Mouse (Mus musculus) embryonic facial prominence, embryonic 11.5 days (tissue): ENCODE measurements around the gene Pm20d1. TPM values are rescaled to one million over a fixed set of nuclear protein-coding genes. Genes with fewer than 3 reads are reported as not detected.

Experiments
- ATAC-seq: fragments of 200-750 bp; cut with Nextera tagmentation; replicated peaks from 2 replicates; pipeline ENCODE4 v1.8.0; 2017; ENCODE audit warnings: low read depth; ENCODE audit not compliant: insufficient number of reproducible peaks, low FRiP score, low TSS enrichment
- DNase-seq: peaks from one replicate; pipeline ENCODE4 v3.0.0-alpha.2; 2015; ENCODE audit warnings: low spot score
- H3K27ac ChIP-seq: fragments of 300-500 bp; sonication (generic); replicated peaks from 2 replicates; pipeline ENCODE4 v1.5.1; 2014; ENCODE audit warnings: mild to moderate bottlenecking, low read depth, low read length, control low read depth
- H3K27me3 ChIP-seq: fragments of 300-500 bp; sonication (generic); 2 replicates; pipeline ENCODE4 v1.6.1; 2014; ENCODE audit warnings: mild to moderate bottlenecking, low read length, moderate library complexity, mixed read lengths; ENCODE audit not compliant: control insufficient read depth, insufficient read depth
- H3K36me3 ChIP-seq: fragments of 300-500 bp; sonication (generic); replicated peaks from 2 replicates; pipeline ENCODE4 v1.6.1; 2014; ENCODE audit warnings: low read depth, mild to moderate bottlenecking, low read length, moderate library complexity, mixed read lengths; ENCODE audit not compliant: control insufficient read depth, insufficient read depth
- H3K4me1 ChIP-seq: fragments of 300-500 bp; sonication (generic); 2 replicates; pipeline ENCODE4 v1.6.1; 2014; ENCODE audit warnings: low read length, mixed read lengths; ENCODE audit not compliant: control insufficient read depth, insufficient read depth
- H3K4me2 ChIP-seq: fragments of 300-500 bp; sonication (generic); 2 replicates; pipeline ENCODE4 v1.6.1; 2014; ENCODE audit warnings: low read depth, mild to moderate bottlenecking, control low read depth, low read length, moderate library complexity
- H3K4me3 ChIP-seq: fragments of 300-500 bp; sonication (generic); 2 replicates; pipeline ENCODE4 v1.5.1; 2014; ENCODE audit warnings: low read depth, low read length, control low read depth
- H3K9ac ChIP-seq: fragments of 300-500 bp; sonication (generic); replicated peaks from 2 replicates; pipeline ENCODE4 v1.6.1; 2014; ENCODE audit warnings: mild to moderate bottlenecking, control low read depth, low read length
- H3K9me3 ChIP-seq: fragments of 300-500 bp; sonication (generic); replicated peaks from 2 replicates; pipeline ENCODE4 v1.6.1; 2016; ENCODE audit warnings: mild to moderate bottlenecking, low read length, inconsistent platforms, mixed read lengths; ENCODE audit not compliant: control insufficient read depth
- WGBS: fragments of 180-500 bp; shearing (Covaris S2); extraction: QIAGEN DNeasy Blood & Tissue Kit; methylation state at CpG from one replicate; pipeline ENCODE4 v1.1.7; 2014; 5-methylcytosine and 5-hydroxymethylcytosine counted together
- polyA plus RNA-seq: library from polyadenylated mRNA; unstranded; fragments of >200 nt; fragmentation: Nextera tagmentation; extraction: Ambion mirVana; gene quantifications from 2 replicates; pipeline ENCODE4 v1.2.1, GENCODE M21; 2014

The Pm20d1 gene
- polyA plus RNA-seq, 1 experiment from 2014 or later: 1.1 TPM

DNA sequence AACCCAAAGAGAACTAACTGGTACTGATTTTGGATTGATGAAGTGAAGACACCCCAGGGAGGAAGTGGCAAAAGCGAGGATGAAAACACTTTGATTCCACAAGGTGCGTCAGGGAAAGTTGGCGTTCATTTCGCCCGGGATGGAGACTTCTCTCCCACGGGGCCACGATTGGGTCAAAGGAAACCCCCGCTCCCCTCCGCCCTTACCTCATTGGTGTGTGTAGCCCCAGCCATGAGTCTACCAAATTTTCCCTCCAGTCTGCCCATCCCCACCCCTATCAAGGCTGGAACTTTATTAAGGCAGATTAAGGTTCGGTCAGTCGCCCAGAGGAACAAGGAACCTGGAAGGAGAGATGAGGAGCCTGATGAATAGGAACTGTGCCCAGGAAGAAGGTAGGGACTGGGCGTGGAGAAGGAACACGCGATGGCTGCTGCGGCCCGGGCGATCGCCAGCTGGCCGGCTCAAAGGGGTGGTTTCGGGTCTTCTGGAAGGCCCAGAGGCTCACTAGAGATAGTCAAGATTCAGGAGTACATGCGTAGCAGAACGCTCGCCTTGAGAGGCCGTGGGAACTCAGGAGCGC, 30.1 kb downstream of the Pm20d1 start, which contains the start of gene Slc41a1:
TSS of gene Slc41a1 (plus strand) at position 287 of the 580 bp plus-strand sequence.
- no peak for DNase-seq
- Histone ChIP-seq H3K27ac (peak within 1 kb of the TSS; percentile 52), H3K9ac (peak within 1 kb of the TSS; percentile 85), H3K4me3 (peak within 1 kb of the TSS; percentile 84), H3K4me1 (no peaks in the 10 kb centered on the region), H3K4me2 (peak within 1 kb of the TSS; percentile 80), H3K27me3 (no peaks in the 10 kb centered on the region), H3K36me3 (no peaks in the 10 kb centered on the region), H3K9me3 (no peaks in the 10 kb centered on the region)
- peak; percentile 68 for ATAC-seq
- 2% methylated on average over 21 of the region's 25 CpGs for WGBS

DNA sequence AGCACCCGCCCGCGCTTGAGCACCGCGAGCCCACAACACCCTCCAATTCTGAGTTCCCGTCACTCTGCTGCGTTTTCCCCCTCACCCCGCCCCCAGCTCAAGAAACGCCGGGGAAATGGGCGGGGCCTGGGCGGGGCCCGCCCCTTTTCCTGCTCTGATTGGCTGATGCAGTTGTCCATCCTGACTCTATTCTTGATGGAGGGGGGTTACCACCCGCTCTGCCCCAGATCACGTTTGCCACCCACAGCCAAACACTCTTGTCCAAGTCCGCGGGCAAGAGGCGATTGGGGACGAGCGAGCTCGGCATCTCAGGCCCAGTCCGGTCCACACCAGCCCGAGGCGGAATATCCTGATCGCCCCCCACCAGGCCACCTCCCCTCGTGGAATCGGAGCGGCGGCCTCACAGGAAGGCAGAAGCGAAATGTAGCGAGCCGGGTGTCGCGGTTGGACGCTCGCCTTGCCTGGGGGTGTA, 30.6 kb downstream of the Pm20d1 start:
- WGBS: under 1% methylated on average over 36 of the region's 36 CpGs
- peak overlapping the region; percentile 84 for H3K4me3 ChIP-seq
- H3K27ac ChIP-seq: peak overlapping the region; percentile 52
- no peaks in the 10 kb centered on the region for H3K9me3 ChIP-seq
- H3K4me1 ChIP-seq: no peaks in the 10 kb centered on the region
- ATAC-seq (peak; percentile 93), DNase-seq (peak; percentile 98)
- H3K4me2 ChIP-seq: peak overlapping the region; percentile 80
- H3K27me3 ChIP-seq: no peaks in the 10 kb centered on the region
- no peaks in the 10 kb centered on the region for H3K36me3 ChIP-seq
- peak overlapping the region; percentile 85 for H3K9ac ChIP-seq

DNA sequence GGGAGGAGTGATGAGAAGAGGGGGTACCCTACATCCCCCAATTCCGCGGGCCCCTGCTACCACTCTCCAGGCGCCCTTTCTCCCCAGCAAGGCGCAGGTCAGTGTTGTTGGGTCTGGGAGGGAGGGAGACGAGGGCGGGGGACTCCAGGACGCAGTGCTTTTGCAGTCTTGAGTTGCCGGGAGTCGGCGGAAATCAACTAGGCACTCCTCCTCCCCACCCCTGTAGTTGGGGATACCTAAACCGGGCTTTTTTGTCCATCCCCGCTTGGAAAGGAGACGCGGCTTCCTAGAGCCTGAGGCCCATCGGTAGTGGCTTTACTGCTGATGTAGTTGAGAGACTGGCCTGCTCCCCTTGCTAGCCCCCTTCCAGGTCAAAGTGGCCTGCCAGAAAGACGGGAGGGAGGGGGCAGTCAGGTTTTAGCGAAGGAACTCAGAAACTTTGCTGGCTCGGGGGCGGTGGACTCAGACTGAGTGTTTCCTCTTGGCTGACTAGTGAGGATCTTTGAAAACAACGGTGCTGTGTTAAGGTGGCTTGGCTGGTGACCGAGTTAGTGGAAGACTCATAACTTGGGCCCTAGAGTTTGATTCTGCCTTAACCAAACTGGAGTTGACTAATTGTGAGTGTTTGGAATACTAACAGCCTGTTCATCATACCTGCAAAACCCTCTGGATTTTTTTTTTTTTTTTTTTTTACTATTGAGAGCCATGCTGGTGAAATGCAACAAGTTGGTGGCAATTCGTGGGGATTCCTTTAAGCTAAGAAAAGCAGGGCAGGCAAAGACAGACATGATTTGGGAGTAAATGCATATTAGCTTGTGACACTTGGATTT, 31.3 kb downstream of the Pm20d1 start:
- peak overlapping the region; percentile 84 for H3K4me3 ChIP-seq
- 1% methylated on average over 20 of the region's 22 CpGs for WGBS
- no peaks in the 10 kb centered on the region for H3K4me1 ChIP-seq
- peak overlapping the region; percentile 80 for H3K4me2 ChIP-seq
- DNase-seq: peak; percentile 68
- no peaks in the 10 kb centered on the region for H3K27me3 ChIP-seq
- peak overlapping the region; percentile 85 for H3K9ac ChIP-seq
- H3K27ac ChIP-seq: peak overlapping the region; percentile 52
- H3K36me3 ChIP-seq: no peaks in the 10 kb centered on the region
- H3K9me3 ChIP-seq: no peaks in the 10 kb centered on the region
- peak; percentile 68 for ATAC-seq

DNA sequence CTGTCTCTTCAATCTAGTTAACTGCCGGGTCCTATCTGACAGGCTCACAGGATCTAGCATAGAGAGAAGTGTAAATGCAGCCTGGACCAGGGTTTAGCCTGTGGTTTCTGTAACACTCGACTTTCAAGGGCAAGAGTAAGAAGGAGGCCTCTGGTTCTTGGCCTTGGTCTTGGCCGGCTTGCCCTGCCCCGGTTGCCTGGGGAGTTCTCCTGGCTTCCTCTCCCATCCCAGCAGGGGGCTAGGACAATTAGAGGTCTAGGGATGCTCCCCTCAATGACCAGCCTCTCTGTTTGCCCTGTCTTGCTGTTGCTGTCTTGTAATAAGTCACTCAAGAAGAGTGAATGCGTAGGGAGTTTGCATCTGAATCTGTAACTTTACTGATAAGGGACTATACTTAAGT, 32.1 kb downstream of the Pm20d1 start:
- H3K27me3 ChIP-seq: no peaks in the 10 kb centered on the region
- peak overlapping the region; percentile 80 for H3K4me2 ChIP-seq
- ATAC-seq (no peak), DNase-seq (no peak)
- H3K4me1 ChIP-seq: no peaks in the 10 kb centered on the region
- H3K9ac ChIP-seq: no peak overlapping the region
- no peaks in the 10 kb centered on the region for H3K9me3 ChIP-seq
- H3K27ac ChIP-seq: no peak overlapping the region
- 41% methylated on average over 5 of the region's 5 CpGs for WGBS
- no peaks in the 10 kb centered on the region for H3K36me3 ChIP-seq
- H3K4me3 ChIP-seq: no peak overlapping the region; the same call in 1 of the 2 replicates

DNA sequence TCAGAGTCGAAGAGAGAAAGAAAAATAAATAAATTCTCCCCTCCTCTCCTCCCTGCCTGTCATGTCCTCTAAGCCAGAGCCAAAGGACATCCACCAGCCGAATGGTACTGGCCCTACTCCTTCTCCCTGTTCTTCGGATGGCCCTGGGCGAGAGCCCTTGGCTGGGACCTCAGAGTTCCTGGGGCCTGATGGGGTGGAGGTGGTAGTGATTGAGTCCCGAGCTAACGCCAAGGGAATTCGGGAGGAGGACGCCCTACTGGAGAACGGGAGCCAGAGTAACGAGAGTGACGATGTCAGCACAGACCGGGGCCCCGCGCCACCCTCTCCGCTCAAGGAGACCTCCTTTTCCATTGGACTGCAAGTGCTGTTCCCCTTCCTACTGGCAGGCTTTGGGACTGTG, 33.4 kb downstream of the Pm20d1 start:
- H3K27ac ChIP-seq: no peak overlapping the region
- no peaks in the 10 kb centered on the region for H3K27me3 ChIP-seq
- no peak overlapping the region for H3K4me2 ChIP-seq
- DNase-seq: no peak
- H3K9me3 ChIP-seq: no peaks in the 10 kb centered on the region
- no peaks in the 10 kb centered on the region for H3K4me1 ChIP-seq
- no peak for ATAC-seq
- H3K36me3 ChIP-seq: no peaks in the 10 kb centered on the region
- H3K4me3 ChIP-seq: no peak overlapping the region
- 87% methylated on average over 15 of the region's 15 CpGs for WGBS
- H3K9ac ChIP-seq: no peak overlapping the region

DNA sequence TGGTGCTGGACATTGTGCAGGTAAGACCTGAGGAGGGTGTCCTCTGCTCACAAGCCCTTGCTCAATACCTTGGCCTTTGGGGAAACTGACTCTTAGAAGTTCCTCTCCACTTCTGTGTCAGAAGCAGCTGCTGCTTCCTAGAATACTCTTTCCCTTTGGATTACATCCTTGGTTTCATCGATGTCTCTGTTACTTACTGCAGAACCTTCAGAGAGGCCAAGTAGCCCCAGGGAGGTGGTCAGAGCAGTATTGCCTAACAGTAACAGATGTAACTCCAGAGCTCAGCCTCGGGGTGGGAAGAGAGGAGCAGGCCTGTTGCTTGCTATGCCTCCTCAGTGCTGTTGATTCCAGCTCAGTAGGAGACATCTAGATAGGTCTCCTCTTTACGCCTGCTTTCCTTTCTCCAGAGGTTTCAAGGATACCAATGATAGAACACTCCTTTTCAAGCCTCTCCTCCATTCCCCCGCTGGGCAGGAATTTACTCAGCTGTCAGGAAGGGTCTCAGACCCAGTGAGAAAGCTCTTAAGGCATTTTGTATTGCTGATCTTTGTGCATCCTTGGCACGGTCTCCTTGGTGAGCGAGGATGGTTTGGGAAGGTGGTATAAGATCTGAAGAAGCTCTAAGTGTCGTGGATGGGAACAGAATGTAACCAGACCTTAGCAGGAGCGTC, 33.9 kb downstream of the Pm20d1 start:
- H3K36me3 ChIP-seq: no peaks in the 10 kb centered on the region

DNA sequence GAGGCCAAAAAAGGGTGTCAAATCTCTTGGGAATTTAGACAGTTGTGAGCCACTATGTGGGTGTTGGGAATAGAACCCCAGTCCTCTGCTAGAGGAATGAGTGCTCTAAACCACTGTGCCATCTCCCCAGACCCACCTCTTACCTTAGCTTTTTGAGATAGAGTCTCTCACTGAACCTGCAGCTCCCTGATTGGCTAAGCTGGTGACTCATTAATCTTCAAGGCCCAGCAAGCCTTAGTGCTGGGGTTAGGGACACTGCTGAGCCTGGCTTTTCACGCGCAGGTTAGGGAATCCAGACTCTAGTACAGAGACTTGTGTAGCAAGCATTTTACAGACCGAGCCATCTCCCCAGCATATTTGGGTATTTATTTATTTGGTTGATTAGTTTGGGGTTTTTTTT, 39.9 kb downstream of the Pm20d1 start:
- no peak overlapping the region for H3K9ac ChIP-seq
- no peak overlapping the region for H3K4me3 ChIP-seq
- no peak overlapping the region for H3K4me2 ChIP-seq
- no peaks in the 10 kb centered on the region for H3K9me3 ChIP-seq
- DNase-seq (no peak), ATAC-seq (no peak)
- no peaks in the 10 kb centered on the region for H3K27me3 ChIP-seq
- no peaks in the 10 kb centered on the region for H3K4me1 ChIP-seq
- H3K36me3 ChIP-seq: no peaks in the 10 kb centered on the region; the same call in none of the 2 replicates
- H3K27ac ChIP-seq: no peak overlapping the region
- WGBS: 81% methylated on average over 3 of the region's 3 CpGs

More for the DNA sequence above, 33.9 kb downstream of the Pm20d1 start:
- no peak overlapping the region for H3K9ac ChIP-seq
- H3K4me2 ChIP-seq: no peak overlapping the region
- no peak overlapping the region for H3K27ac ChIP-seq
- 80% methylated on average over 8 of the region's 8 CpGs for WGBS
- H3K4me3 ChIP-seq: no peak overlapping the region
- no peak for ATAC-seq
- no peak for DNase-seq
- H3K27me3 ChIP-seq: no peaks in the 10 kb centered on the region
- H3K4me1 ChIP-seq: no peaks in the 10 kb centered on the region
- H3K9me3 ChIP-seq: no peaks in the 10 kb centered on the region
